Mouse (Mus musculus) spleen, postnatal 4 days (tissue): Measurements from ENCODE around the gene Cd180.
A peak's percentile ranks its signal among the peaks of the same experiment; 100 is the strongest.

ENCODE experiments used
- DNase-seq, 2 experiments: peaks; one replicate each; pipeline ENCODE4 v3.0.0; 2022; ENCODE audit warnings: low spot score in 2 of 2

Gene Cd180

GRCm38 (mm10) chr13:102693341-102693801 is at the start of gene Cd180:
Cd180 (plus strand) TSS chr13:102693558.
- peak in 1 of 2 experiments; percentile 26 for DNase-seq

- DNase-seq, result no peak
These were observed 49.0 kb upstream of the Cd180 start for GRCm38 (mm10) chr13:102644344-102644743.

- peak; percentile 49 to 77 for DNase-seq
These were observed 48.4 kb upstream of the Cd180 start for GRCm38 (mm10) chr13:102644789-102645551.

GRCm38 (mm10) chr13:102646271-102646771 is 47.0 kb upstream of the Cd180 start:
- no peak for DNase-seq

- DNase-seq, result peak in 1 of 2 experiments; percentile 15
These were observed 45.8 kb upstream of the Cd180 start for GRCm38 (mm10) chr13:102647511-102647910.

GRCm38 (mm10) chr13:102652303-102652889 is 41.0 kb upstream of the Cd180 start:
- DNase-seq, result no peak

GRCm38 (mm10) chr13:102655071-102655570 is 38.2 kb upstream of the Cd180 start:
- DNase-seq, result no peak

- no peak for DNase-seq
These were observed 37.1 kb upstream of the Cd180 start for GRCm38 (mm10) chr13:102656153-102656690.

GRCm38 (mm10) chr13:102658223-102658839 is 35.0 kb upstream of the Cd180 start:
- DNase-seq, result no peak

GRCm38 (mm10) chr13:102664041-102664440 is 29.3 kb upstream of the Cd180 start:
- DNase-seq, result no peak

- peak; percentile 64 to 84 for DNase-seq
These were observed 28.3 kb upstream of the Cd180 start for GRCm38 (mm10) chr13:102664843-102665587.

GRCm38 (mm10) chr13:102665588-102666232 is 27.6 kb upstream of the Cd180 start:
- peak in 1 of 2 experiments; percentile 65 for DNase-seq

- DNase-seq, result peak in 1 of 2 experiments; percentile 62
These were observed 27.1 kb upstream of the Cd180 start for GRCm38 (mm10) chr13:102666233-102666614.

GRCm38 (mm10) chr13:102666731-102667130 is 26.6 kb upstream of the Cd180 start:
- DNase-seq, result peak in 1 of 2 experiments; percentile 65

GRCm38 (mm10) chr13:102667401-102667800 is 26.0 kb upstream of the Cd180 start:
- no peak for DNase-seq

GRCm38 (mm10) chr13:102667842-102668241 is 25.5 kb upstream of the Cd180 start:
- DNase-seq, result no peak

- no peak for DNase-seq
These were observed 24.4 kb upstream of the Cd180 start for GRCm38 (mm10) chr13:102668933-102669332.

GRCm38 (mm10) chr13:102669522-102670256 is 23.7 kb upstream of the Cd180 start:
- peak in 1 of 2 experiments; percentile 55 for DNase-seq

- peak in 1 of 2 experiments; percentile 54 for DNase-seq
These were observed 22.9 kb upstream of the Cd180 start for GRCm38 (mm10) chr13:102670503-102670902.

- DNase-seq, result no peak
These were observed 19.3 kb upstream of the Cd180 start for GRCm38 (mm10) chr13:102674083-102674482.
